Mouse (Mus musculus) CH12.LX (cell line): ENCODE results near the gene Ptpn4.

Experiments used
- CTCF ChIP-seq, 2 experiments: IDR thresholded peaks in 1 of 2; conservative IDR thresholded peaks in 1 of 2; 2 replicates each; pipeline ENCODE4 v1.5.1; 2011 to 2012; ENCODE audit warnings: low read depth in 2 of 2, low read length in 2 of 2, improper control_type of control experiment in 1 of 2, inconsistent platforms in 1 of 2, mild to moderate bottlenecking in 1 of 2, moderate library complexity in 1 of 2
- EP300 ChIP-seq: IDR thresholded peaks from 2 replicates; pipeline ENCODE4 v1.6.1; 2011; ENCODE audit warnings: low read length, improper control_type of control experiment
- JUND ChIP-seq: conservative IDR thresholded peaks from 2 replicates; pipeline ENCODE4 v1.6.1; 2011; ENCODE audit warnings: low read depth, low read length, improper control_type of control experiment
- KAT2A ChIP-seq: IDR thresholded peaks from 2 replicates; pipeline ENCODE4 v1.6.1; 2012; ENCODE audit warnings: low read length, improper control_type of control experiment, inconsistent platforms; ENCODE audit not compliant: insufficient replicate concordance
- MAX ChIP-seq: IDR thresholded peaks from 2 replicates; pipeline ENCODE4 v1.6.1; 2011; ENCODE audit warnings: low read length, improper control_type of control experiment
- RCOR1 ChIP-seq: conservative IDR thresholded peaks from 2 replicates; pipeline ENCODE4 v1.6.1; 2012; ENCODE audit warnings: low read depth, mild to moderate bottlenecking, inconsistent platforms, low read length, improper control_type of control experiment
- SMC3 ChIP-seq: IDR thresholded peaks from 2 replicates; pipeline ENCODE4 v1.6.1; 2011; ENCODE audit warnings: low read depth, low read length, improper control_type of control experiment
- ZC3H11A ChIP-seq: IDR thresholded peaks from 2 replicates; pipeline ENCODE4 v1.6.1; 2012; ENCODE audit warnings: low read depth, mild to moderate bottlenecking, inconsistent platforms, low read length, improper control_type of control experiment

DNA sequence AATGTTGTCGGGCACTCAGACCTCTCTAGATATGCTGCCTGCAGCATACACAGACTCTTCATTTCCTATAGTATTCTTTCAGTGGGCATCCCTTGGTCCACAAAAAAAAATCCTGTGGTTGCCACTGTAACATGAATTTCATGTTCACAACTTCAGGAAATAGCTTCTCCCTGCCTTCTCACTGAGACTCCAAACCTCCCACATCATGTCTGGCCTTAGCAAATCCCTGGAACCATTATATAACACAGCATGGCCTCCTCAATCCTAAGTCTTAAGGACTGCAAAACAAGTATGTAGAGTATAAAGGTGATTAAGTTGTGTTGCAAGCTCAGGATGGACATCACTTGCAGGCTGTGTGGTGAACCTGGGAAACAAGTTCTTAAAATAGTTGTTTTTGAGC lies 102.6 kb downstream of the Ptpn4 start:
- TF ChIP-seq EP300 (no peak), CTCF (conservative IDR thresholded peaks at IDR 0.05 in 1 of 2, IDR thresholded peaks at IDR 0.05 in 1 of 2; ENCODE audit: low read depth in 2 of 2, low read length in 2 of 2) (no peak), MAX (no peak), RCOR1 (no peak), JUND (no peak), ZC3H11A (no peak), KAT2A (no peak), SMC3 (no peak)
